Mouse (Mus musculus) E14TG2a.4 (cell line): ENCODE data around the gene Ap3b2.

ENCODE experiments used
- CTCF ChIP-seq: conservative IDR thresholded peaks from 2 replicates; pipeline ENCODE4 v1.5.1; 2014; ENCODE audit warnings: low read length
- NANOG ChIP-seq: IDR thresholded peaks from 2 replicates; pipeline ENCODE4 v1.6.1; 2014; ENCODE audit warnings: borderline replicate concordance, low read length, mixed read lengths

DNA sequence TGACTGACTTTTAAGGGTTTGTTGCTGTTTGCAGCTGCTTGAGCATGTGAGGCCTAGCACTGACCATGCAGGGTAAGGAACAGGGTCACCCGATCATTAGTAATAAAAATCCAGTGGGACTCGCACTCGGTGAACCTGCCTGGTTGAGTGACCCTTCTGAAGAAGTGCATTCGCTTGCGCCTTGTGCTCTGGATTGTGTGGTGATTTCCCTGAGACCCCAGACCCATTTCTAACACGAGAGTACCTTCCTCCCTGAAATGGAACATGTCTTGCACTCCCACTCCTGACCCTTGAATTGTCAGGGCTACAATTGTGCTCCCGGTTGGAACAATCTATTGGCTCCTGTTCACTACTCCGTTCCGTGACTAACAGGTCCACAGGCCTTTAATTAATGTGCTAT is 1.1 kb downstream of the Ap3b2 start:
- TF ChIP-seq CTCF (no peak), NANOG (no peak)
